Mouse (Mus musculus): ENCODE measurements around the gene Usp46. TPM values are rescaled to one million over a fixed set of nuclear protein-coding genes. Genes with fewer than 3 reads are reported as not detected.

The Usp46 gene
- polyA plus RNA-seq, 3 experiments from 2014 or later = 8.5 to 12.6 (median 9.9) TPM

- ATAC-seq = no peak
These were observed 116.6 kb downstream of the Usp46 start for GRCm38 (mm10) chr5:73951649-73952000.

GRCm38 (mm10) chr5:73950809-73951648 lies 117.2 kb downstream of the Usp46 start:
- no peak for ATAC-seq

Other genes with a start within 250 kb of the Usp46 start
- 1 to 10 TPM in 2 of 3 experiments, under 1 TPM in 1; 0.53 to 2.9 (median 1.2) TPM for gene Rasl11b, start 126.9 kb upstream of the Usp46 start, polyA plus RNA-seq (2017; shearing (Covaris generic))

Measured in inflammation-experienced regulatory T-cells, adult 6 months (primary cell).